Mouse (Mus musculus): ENCODE results near the gene Mapk3.
"Not testable (repeated sequence)": the region's sequence is repeated elsewhere in the genome, so short reads cannot be mapped to it uniquely, and the experiment has no call there.

Mapk3 gene

DNA sequence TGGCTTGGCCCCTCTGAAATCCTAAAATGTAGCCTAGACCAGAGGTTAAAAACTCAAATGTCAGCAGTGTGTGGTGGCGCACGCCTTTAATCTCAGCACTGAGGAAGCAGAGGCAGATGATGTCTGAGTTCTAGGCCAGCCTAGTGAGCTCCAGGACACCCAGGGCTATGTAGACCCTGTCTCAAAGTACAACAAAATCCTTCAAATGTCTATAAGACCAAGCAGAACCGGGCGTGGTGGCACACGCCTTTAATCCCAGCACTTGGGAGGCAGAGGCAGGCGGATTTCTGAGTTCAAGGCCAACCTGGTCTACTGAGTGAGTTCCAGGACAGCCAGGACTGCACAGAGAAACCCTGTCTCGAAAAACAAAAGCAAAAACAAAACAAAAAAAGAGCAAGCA, 19.7 kb downstream of the Mapk3 start:
- in situ Hi-C loops (cut with MboI; ENCODE audit: low pct_unique_long_range_greater_than_20kb in 1 of 2, low sequenced_read_pairs in 2 of 2, unreplicated experiment in 1 of 2), result not testable (repeated sequence)

DNA sequence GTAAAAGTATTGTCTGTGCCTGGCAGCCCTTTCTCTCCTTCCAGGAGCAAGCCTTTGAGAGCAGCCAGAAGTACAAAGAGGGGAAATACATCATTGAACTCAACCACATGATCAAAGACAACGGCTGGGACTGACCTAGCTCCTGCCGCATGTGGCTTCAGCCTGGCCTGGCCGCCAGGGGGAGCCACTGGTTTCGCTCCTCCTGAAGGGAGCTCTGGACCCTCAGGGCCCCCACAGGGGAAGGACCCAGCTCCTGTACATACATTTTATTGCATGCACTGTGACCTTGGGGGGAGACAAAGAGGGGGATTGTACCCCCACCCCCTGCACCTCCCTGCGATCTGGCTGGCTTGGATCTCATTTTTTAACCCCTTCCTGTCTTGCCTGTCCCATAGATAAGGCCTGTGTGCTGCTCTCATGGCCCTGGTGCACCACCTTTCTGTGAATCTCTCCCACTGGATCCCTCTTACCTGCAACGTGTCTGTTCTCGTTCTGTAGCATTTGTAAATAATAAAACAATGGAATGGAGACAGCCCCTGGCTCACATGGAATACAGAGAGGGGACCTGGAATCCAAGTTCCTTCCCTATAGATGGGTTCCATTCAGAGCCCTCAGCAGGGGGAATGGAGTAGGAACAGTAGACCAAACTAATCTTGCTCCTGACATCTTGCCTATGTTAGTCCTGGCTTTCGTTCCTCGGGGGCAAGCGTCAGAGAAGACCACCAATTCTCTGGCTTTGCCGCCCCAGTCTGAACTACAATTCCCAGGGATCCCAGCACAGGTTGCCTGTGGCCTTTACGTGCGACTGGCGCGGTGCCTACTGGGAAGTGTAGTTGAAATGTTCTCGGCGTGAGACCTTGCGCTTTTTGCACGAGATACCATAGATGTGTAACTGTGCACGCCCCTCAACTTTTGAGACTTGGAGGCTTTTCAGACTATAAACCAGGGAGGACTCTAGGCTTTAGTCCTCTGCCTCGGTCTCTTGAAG, 20.9 kb downstream of the Mapk3 start:
- in situ Hi-C loops (cut with MboI; ENCODE audit: low pct_unique_long_range_greater_than_20kb in 1 of 2, low sequenced_read_pairs in 2 of 2, unreplicated experiment in 1 of 2), result no loop called here

DNA sequence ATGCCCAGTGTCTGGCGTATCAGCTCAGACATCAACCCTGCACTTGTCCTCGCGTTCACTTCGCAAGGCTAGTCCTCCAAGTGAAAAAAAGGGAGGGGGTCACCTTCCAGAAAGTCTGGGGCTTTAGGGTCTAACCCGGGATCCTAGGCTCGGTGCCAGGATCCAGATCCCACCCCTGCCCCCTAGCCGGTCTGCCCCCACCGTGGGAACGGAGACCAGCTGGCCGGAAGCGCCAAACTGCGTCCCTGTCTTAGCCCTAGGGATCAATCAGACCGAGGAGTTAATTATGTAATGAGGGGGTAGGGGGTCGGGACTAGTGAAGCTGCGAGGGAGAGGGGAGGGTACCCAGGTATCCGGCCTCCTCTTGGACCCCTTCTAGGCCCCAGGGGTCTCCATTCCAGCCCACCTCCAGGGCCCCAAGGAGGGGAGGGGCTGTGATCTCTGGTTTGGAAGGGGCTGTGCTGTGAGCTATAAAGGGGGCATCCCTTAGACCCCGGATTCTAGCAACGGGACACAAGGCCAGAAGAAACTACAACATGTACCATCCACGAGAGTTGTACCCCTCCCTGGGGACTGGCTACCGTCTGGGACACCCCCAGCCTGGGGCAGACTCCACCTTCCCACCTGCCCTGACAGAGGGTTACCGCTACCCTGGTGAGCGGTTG, 21.7 kb downstream of the Mapk3 start, which contains the start of gene Tbx6:
Tbx6 (plus strand) TSS at position 513 of the 665 bp plus-strand sequence.
- in situ Hi-C loops (cut with MboI; ENCODE audit: low pct_unique_long_range_greater_than_20kb in 1 of 2, low sequenced_read_pairs in 2 of 2, unreplicated experiment in 1 of 2), result no loop called here

DNA sequence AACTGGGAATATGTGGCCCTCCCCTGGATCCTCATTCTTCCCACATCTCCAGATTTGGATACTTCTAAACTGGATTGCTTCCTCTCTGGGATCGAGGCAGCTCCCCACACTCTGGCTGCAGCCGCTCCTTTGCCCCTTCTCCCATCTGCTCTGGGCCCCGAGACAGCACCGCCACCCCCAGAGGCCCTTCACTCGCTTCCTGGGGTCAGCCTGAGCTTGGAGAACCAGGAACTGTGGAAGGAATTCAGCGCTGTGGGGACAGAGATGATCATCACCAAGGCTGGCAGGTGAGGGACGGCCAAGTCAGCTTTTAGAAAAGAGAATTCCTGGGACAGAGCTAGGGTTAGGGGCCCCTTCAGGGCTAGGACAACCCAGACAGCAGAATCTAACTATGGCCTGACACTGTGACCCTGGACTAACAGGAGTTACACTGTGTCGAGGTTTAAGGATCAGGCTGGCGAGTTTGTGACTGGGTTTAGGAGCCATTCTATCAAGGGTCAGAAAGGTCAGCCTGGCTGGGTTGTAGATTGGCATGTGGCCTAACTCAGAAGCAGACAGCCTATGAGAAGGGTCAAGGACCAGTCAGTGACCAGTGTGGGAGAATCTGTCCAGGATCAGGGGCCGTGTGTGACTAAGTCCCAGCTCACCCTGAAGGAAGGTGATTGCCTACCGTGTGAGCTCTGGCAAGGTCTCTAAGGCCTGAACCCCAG, 22.4 kb downstream of the Mapk3 start:
- in situ Hi-C loops (cut with MboI; ENCODE audit: low pct_unique_long_range_greater_than_20kb in 1 of 2, low sequenced_read_pairs in 2 of 2, unreplicated experiment in 1 of 2), result no loop called here

DNA sequence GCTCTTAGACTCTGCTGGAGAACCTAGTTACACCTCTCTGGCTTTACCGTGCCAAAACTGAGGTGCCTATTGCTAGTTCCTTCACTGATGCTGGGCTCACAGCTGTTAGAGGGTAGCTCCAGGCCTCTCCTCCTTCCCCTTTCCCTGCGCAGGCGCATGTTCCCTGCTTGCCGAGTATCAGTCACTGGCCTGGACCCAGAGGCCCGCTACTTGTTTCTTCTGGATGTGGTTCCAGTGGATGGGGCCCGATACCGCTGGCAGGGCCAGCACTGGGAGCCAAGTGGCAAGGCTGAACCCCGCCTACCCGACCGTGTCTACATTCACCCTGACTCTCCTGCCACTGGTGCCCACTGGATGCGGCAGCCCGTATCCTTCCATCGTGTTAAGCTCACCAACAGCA, 23.3 kb downstream of the Mapk3 start:
- in situ Hi-C loops (cut with MboI; ENCODE audit: low pct_unique_long_range_greater_than_20kb in 1 of 2, low sequenced_read_pairs in 2 of 2, unreplicated experiment in 1 of 2), result no loop called here

DNA sequence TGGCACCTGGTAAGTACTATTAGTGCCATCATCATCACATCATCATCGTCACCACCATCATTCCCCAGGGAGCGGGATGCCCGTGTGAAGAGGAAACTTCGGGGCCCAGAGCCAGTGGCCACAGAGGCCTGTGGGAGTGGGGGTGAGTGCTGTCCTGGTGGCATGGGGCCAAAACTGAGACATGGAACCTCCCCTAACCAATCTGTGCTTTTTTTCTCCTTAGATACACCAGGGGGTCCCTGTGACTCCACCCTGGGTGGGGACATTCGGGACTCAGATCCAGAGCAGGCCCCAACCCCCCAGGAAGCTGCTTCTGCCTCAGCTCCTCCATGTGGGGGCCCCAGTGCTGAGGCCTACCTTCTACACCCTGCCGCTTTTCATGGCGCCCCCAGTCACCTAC, 25.1 kb downstream of the Mapk3 start:
- in situ Hi-C loops (cut with MboI; ENCODE audit: low pct_unique_long_range_greater_than_20kb in 1 of 2, low sequenced_read_pairs in 2 of 2, unreplicated experiment in 1 of 2), result no loop called here

DNA sequence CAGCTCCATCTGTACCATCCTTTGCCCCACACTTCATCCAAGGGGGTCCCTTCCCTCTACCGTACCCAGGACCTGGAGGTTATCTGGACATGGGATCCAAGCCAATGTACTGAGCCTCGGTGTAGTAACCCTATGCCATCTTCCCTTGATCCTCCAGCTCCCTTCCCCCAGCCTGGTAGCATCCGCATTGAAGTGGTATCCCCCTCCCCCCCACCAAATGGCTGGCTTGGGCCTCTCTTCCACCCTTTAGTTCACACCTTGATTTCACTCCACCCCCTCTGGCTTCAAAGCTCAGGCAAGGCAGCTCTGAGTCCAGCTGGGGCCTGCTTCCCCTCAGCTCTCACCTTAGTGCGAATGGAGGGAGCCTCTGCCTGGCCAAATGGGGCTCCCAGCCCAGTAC, 25.7 kb downstream of the Mapk3 start:
- in situ Hi-C loops (cut with MboI; ENCODE audit: low pct_unique_long_range_greater_than_20kb in 1 of 2, low sequenced_read_pairs in 2 of 2, unreplicated experiment in 1 of 2), result no loop called here

DNA sequence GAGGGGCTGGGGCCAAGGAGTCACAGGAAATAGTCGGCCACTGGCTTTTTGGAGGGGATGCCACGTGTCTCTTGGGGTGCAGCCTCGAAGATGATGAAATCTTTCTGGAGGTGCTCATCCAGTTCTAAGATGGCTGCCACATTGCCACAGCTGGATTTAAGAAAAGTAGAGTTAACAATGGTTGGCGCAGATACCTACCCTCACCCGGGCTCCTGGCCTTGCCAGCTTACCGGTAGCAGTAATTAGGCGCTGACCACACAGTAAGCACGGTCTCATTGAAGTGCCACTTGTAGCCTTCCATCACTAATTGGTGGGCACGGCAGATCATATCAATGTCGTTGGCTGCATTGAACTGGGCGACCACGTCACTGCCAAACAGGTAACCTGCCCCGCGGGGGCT, 26.7 kb downstream of the Mapk3 start:
- in situ Hi-C loops (cut with MboI; ENCODE audit: low pct_unique_long_range_greater_than_20kb in 1 of 2, low sequenced_read_pairs in 2 of 2, unreplicated experiment in 1 of 2), result no loop called here

DNA sequence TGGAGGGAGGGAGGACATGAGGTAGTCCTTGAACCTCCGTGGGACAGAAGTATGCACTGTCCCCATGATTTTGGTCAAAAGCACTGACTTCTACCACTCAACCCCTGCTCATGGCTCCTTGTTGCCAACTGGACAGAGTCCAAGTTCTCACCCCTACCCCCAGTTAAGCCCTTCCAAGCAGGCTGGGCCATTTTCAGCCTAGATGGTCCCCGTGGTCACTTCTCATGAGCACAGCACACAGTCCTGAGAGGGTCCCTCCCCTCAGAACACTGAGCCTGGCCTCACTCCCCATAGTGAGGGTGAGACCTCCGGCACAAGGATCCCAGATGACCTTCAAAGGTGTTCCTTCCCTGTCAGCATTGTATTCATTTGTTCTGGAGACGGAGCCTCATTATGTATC, 29.7 kb downstream of the Mapk3 start:
- in situ Hi-C loops (cut with MboI; ENCODE audit: low pct_unique_long_range_greater_than_20kb in 1 of 2, low sequenced_read_pairs in 2 of 2, unreplicated experiment in 1 of 2), result no loop called here

DNA sequence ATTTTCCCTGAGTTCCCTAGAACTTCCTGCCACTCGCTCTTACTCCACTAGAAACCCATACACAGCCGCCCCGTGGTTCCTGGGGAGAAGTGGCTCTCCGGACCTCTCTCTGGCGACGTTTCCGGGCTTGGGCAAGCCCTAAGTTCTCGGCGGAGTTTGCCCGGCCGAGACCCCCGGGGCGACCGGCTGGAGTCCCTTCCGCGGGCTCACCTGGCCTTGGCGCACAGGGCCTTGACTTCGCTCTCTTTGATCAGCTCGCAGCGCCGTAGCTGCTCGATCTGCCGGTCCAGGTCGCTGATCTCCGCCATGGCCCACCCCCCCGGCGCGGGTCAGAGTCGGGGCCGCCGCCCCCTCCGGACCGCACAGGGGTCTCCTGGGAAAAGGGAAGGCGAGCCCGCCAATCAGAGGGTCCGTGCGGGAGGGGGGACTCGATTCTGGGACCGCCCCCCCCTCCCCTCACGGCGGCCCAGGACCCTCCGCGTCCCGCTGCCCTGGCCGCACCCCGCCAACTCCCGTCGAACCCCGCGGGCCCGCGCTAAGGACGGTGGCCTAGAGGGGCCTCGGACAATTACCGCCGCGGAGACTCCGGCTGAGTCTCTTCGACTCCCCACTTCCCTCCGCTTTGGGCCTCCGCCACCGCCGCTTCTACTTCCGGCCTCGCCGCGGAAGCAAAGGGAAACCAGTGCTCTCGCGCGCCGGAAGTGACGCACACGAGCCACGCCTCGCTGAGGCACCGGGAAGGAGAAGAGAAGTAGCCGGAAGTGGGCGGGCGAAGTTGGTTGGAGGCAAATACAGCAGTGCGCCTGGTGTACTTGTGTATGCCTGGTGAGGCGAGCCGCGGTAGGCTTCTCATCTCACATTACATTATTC, 32.7 kb downstream of the Mapk3 start, which contains the start of gene Ppp4c:
Ppp4c (minus strand) TSS at position 646 of the 870 bp plus-strand sequence.
- in situ Hi-C loops (cut with MboI; ENCODE audit: low pct_unique_long_range_greater_than_20kb in 1 of 2, low sequenced_read_pairs in 2 of 2, unreplicated experiment in 1 of 2), result no loop called here

DNA sequence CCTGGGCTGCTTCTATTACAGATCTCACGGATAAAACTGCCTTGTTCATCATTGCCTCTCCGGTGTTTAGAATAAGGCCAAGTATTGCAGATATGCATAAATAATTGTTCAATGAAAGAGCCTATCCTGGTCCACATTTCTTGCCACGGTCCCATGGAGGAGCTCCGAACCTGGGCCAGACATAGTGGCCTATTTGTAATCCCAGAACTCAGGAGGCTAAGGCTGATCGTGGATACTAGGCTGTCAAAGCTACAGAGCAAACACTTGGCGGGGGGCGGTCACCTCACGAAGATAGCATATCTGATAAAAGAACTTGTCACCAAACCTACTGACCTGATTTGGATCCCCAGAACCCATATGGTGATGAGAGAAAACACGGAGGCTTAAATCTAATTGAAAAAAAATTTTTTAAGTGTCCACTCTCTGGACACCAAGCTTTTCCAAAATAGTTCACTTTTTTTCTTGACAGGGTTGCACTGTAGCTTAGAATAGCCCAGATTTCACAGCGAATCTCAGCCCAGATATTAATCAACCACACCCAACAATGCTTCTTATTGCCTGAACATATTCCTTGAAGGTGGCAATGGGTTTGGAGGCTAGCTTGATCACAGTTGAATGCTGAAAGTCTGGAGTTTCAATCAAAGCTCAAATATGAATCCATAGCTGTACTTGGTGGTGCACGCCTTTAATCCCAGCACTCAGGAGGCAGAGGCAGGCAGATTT, 33.5 kb downstream of the Mapk3 start:
- in situ Hi-C loops (cut with MboI; ENCODE audit: low pct_unique_long_range_greater_than_20kb in 1 of 2, low sequenced_read_pairs in 2 of 2, unreplicated experiment in 1 of 2), result no loop called here

DNA sequence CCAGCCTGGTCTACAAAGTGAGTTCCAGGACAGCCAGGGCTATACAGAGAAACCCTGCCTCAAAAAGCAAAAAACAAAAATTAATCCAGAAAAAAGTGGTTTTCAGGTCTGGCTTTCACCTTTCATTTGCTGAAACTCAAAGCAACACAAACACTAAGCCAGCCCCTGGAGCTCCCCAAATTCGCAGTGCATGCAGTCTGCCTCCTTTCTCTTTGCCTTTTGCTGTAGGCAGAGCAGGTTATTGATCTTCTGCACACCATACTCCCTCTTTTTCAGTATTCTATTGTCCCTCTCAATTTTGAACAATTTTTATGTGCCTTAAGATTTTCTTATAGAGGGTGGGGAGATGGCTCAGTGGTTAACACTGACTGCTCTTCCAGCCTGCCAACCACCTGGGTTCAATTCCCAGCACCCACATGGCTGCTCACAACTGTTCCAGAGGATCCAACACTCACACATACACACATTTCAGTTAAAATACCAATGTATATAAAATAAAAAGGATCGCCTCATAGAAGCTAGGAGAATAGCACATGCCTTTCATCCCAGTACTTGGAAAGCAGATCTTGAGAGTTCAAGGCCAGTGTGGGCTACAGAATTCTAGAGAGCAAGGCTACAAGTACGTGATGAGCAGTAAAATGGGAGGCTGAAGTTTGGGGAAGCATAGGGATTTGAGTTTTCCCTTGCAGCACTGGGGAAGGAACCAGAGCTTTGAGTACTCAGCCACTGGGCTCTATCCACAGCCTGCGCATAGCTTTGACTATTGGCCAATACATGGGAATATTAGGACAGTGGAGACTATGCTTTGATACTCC, 34.3 kb downstream of the Mapk3 start:
- in situ Hi-C loops (cut with MboI; ENCODE audit: low pct_unique_long_range_greater_than_20kb in 1 of 2, low sequenced_read_pairs in 2 of 2, unreplicated experiment in 1 of 2), result no loop called here

DNA sequence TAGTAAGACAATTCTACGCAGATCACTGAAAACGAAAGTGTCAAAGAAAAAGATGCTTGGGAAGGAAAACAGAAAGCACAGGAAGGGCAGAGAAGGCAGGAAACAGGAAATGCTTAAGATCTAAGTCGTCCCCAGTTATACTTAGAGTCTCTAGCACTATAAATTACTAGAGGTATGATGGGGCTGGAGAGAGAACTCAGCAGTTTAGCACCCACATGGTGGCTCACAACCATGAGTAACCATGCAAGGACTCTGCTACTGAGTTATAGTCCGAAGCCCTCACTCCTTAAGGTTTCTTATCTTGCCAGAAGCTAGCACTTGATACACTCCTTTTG, 34.8 kb downstream of the Mapk3 start:
- in situ Hi-C loops (cut with MboI; ENCODE audit: low pct_unique_long_range_greater_than_20kb in 1 of 2, low sequenced_read_pairs in 2 of 2, unreplicated experiment in 1 of 2), result no loop called here

DNA sequence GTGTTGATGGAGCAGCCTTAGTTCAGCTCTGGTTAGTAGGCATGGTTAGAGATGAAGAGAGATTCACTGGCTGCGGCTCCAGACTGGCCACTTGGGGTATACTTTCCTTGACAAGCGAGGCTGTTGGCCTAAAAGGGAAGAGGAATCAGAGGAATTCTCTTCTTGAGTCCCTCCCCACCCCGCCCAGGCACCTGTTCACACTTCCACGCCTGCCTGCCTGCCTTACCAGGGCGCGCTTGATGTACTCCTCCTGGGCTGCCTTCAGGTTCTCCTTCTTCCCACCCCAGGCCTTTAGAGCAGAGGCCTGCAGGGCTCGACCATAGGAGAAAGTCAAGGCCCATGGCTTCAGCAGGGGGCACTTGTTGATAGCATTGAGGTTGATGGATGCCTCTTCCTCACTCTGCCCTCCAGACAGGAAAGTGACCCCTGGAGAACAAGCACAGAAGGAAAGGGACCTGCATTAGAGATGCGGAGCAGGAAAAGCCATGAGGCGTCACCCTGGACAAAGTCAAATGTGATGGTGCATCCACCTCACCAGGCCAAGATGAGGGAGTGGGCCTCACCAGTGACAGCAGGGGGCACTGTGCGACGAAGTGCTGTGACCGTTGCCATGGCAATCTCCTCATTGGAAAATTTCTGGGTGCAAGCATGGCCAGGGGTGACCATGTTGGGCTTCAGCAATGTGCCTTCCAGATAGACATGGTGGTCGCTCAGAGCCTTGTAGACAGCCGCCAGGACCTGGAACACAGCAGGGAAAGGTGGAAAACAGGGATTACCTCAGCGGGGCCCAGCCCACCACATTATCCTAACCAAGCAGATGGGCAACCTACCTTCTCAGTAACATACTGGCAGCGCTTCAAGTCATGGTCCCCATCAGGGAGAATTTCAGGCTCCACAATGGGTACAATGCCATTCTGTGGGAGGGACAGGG, 36.3 kb downstream of the Mapk3 start:
- in situ Hi-C loops (cut with MboI; ENCODE audit: low pct_unique_long_range_greater_than_20kb in 1 of 2, low sequenced_read_pairs in 2 of 2, unreplicated experiment in 1 of 2), result no loop called here

DNA sequence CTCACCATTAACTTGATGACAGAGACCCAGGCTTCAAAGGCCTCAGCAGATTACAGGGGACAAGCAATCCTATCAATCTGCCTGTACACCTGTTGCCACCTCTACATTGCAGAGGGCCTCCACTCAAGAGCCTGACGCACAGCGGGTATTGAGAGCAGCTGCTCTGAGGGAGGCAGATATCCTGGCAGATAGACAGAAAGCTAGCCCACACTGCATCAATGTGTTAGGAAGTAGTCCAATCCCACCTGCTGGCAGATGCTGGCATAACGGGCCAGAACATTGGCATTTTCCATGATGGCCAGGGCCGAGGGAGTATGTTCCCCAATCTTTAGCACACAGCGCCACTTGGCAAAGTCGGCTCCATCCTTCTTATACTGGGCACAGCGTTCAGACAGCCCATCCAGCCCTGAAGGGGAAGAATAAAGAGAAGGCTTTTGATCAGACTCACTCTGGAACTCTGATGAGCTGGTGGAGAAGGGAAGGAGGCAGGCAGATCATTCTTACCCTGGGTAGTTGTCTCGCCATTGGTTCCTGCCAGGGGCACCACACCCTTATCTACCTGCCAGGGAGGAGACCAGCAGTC, 37.0 kb downstream of the Mapk3 start:
- in situ Hi-C loops (cut with MboI; ENCODE audit: low pct_unique_long_range_greater_than_20kb in 1 of 2, low sequenced_read_pairs in 2 of 2, unreplicated experiment in 1 of 2), result no loop called here

Measured in mouse embryonic stem cell (cell line).